Mouse (Mus musculus) lung, postnatal 0 days (tissue): ENCODE data around the gene Phka2.

Experiments
- CTCF ChIP-seq: IDR thresholded peaks from 2 replicates; pipeline ENCODE4 v1.5.1; 2016; ENCODE audit warnings: antibody characterized with exemption, mild to moderate bottlenecking
- EP300 ChIP-seq: IDR thresholded peaks from 2 replicates; pipeline ENCODE4 v1.6.1; 2016; ENCODE audit warnings: antibody characterized with exemption, mild to moderate bottlenecking, control low read depth

DNA sequence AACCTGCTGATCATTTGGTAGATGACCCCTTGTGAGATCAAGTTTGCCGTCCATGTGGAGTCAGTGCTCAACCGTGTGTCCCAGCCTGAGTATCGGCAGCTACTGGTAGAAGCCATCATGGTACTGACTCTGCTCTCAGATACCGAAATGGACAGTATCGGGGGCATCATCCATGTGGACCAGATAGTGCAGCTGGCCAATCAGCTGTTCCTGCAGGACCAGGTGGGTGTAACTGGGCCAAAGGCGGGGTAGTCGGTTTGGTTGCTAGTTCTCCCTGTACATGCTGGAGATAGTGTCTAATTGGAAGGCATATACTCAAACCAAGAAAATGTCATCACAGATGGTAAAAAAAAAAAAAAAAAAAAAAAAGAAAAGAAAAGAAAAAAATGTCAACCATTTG, 88.2 kb downstream of the Phka2 start:
- TF ChIP-seq CTCF: no peak
- TF ChIP-seq EP300: no peak
